Mouse (Mus musculus) neutrophil, adult 65 days (primary cell): ENCODE results near the gene Vmn1r160. TPM values are rescaled to one million over a fixed set of nuclear protein-coding genes. Genes with fewer than 3 reads are reported as not detected.

Experiments
- total RNA-seq: library from RNA; stranded (reverse); gene quantifications from 2 replicates; pipeline ENCODE4 v1.2.4, GENCODE M21; 2023

The Vmn1r160 gene
- total RNA-seq, result not detected in 2 replicates

GRCm38 (mm10) chr7:22870924-22871323, at the start of gene Vmn1r160:
Gene Vmn1r160, plus strand, starts transcription at chr7:22871224.

GRCm38 (mm10) chr7:22843505-22843904, 27.5 kb upstream of the Vmn1r160 start, which contains the start of gene Vmn1r159:
Gene Vmn1r159, minus strand, starts transcription at chr7:22843605.

Other genes starting within 250 kb of the Vmn1r160 start
- gene Vmn1r155, start 213.2 kb upstream of the Vmn1r160 start, total RNA-seq, result not detected in 2 replicates
- not detected in 2 replicates for gene Gm8693, start 178.9 kb upstream of the Vmn1r160 start, total RNA-seq
- not detected in 2 replicates for gene Gm4567, start 151.5 kb upstream of the Vmn1r160 start, total RNA-seq
- not detected in 2 replicates for gene Vmn1r157, start 109.5 kb upstream of the Vmn1r160 start, total RNA-seq
- gene Vmn1r158, start 80.4 kb upstream of the Vmn1r160 start, total RNA-seq, result not detected in 2 replicates
- not detected in 2 replicates for gene Vmn1r159, start 27.6 kb upstream of the Vmn1r160 start, total RNA-seq
- gene Gm4214, start 113.4 kb downstream of the Vmn1r160 start, total RNA-seq, result not detected in 2 replicates
- gene Gm4216, start 148.7 kb downstream of the Vmn1r160 start, total RNA-seq, result not detected in 2 replicates
- not detected in 2 replicates for gene Vmn1r163, start 184.3 kb downstream of the Vmn1r160 start, total RNA-seq
- gene Gm8720, start 196.2 kb downstream of the Vmn1r160 start, total RNA-seq, result not detected in 2 replicates